Mouse (Mus musculus) MEL (cell line): Measurements from ENCODE around the gene Cerk. TPM values are rescaled to one million over a fixed set of nuclear protein-coding genes. Genes with fewer than 3 reads are reported as not detected.

Experiments used
- DNase-seq: peaks from one replicate; pipeline ENCODE4 v3.0.0; 2011; ENCODE audit warnings: low read depth, low spot score
- H3K27ac ChIP-seq: 2 replicates; pipeline ENCODE4 v1.5.1; 2012; ENCODE audit warnings: low read depth, mild to moderate bottlenecking, control low read depth, low read length, moderate library complexity; ENCODE audit not compliant: control insufficient read depth
- H3K27me3 ChIP-seq, 2 experiments: fragments of 150-350 bp in 1 of 2; sonication (generic) in 1 of 2; 2 replicates each; pipeline ENCODE4 v1.6.1; 2012; ENCODE audit warnings: low read length in 2 of 2, mild to moderate bottlenecking in 2 of 2, improper control_type of control experiment in 1 of 2, moderate library complexity in 1 of 2; ENCODE audit not compliant: insufficient read depth in 2 of 2, control insufficient read depth in 1 of 2
- H3K36me3 ChIP-seq, 2 experiments: 2 replicates each; pipeline ENCODE4 v1.6.1; 2012 to 2014; ENCODE audit warnings: low read length in 2 of 2, improper control_type of control experiment in 1 of 2, inconsistent platforms in 1 of 2, mild to moderate bottlenecking in 1 of 2; ENCODE audit not compliant: insufficient read depth in 2 of 2, control insufficient read depth in 1 of 2
- H3K4me1 ChIP-seq, 2 experiments: fragments of 150-350 bp in 1 of 2; sonication (generic) in 1 of 2; 2 replicates each; pipeline ENCODE4 v1.6.1; 2012; ENCODE audit warnings: low read length in 2 of 2, improper control_type of control experiment in 1 of 2, mild to moderate bottlenecking in 1 of 2; ENCODE audit not compliant: insufficient read depth in 2 of 2, control insufficient read depth in 1 of 2
- H3K4me3 ChIP-seq, 2 experiments: fragments of 150-350 bp in 1 of 2; sonication (generic) in 1 of 2; 2 replicates each; pipeline ENCODE4 v1.5.1; 2012; ENCODE audit warnings: low read depth in 2 of 2, low read length in 2 of 2, mild to moderate bottlenecking in 2 of 2, moderate library complexity in 2 of 2, control low read depth in 1 of 2, improper control_type of control experiment in 1 of 2; ENCODE audit not compliant: control insufficient read depth in 1 of 2, insufficient read depth in 1 of 2
- H3K79me2 ChIP-seq: 2 replicates; pipeline ENCODE4 v1.6.1; 2012; ENCODE audit warnings: mild to moderate bottlenecking, low read length, moderate library complexity; ENCODE audit not compliant: control insufficient read depth, poor library complexity, insufficient read depth
- H3K9ac ChIP-seq: 2 replicates; pipeline ENCODE4 v1.6.1; 2012; ENCODE audit warnings: low read depth, mild to moderate bottlenecking, control low read depth, low read length, moderate library complexity; ENCODE audit not compliant: control insufficient read depth, poor library complexity, severe bottlenecking
- H3K9me3 ChIP-seq: fragments of 150-350 bp; sonication (generic); replicated peaks from 2 replicates; pipeline ENCODE4 v1.6.1; 2012; ENCODE audit warnings: mild to moderate bottlenecking, low read length, improper control_type of control experiment, moderate library complexity; ENCODE audit not compliant: insufficient read depth
- BHLHE40 ChIP-seq: IDR thresholded peaks from 2 replicates; pipeline ENCODE4 v1.6.1; 2012; ENCODE audit warnings: low read depth, mild to moderate bottlenecking, inconsistent platforms, low read length, improper control_type of control experiment, borderline replicate concordance
- CTCF ChIP-seq, 3 experiments: IDR thresholded peaks in 2 of 3; conservative IDR thresholded peaks in 1 of 3; 2 replicates each; pipeline ENCODE4 v1.5.1; 2011 to 2012; ENCODE audit warnings: low read length in 3 of 3, low read depth in 2 of 3, mild to moderate bottlenecking in 2 of 3, improper control_type of control experiment in 1 of 3, inconsistent platforms in 1 of 3, mixed read lengths in 1 of 3, moderate library complexity in 1 of 3; ENCODE audit not compliant: control insufficient read depth in 1 of 3, insufficient read depth in 1 of 3, poor library complexity in 1 of 3, severe bottlenecking in 1 of 3
- EP300 ChIP-seq, 2 experiments: IDR thresholded peaks; 2 replicates each; pipeline ENCODE4 v1.6.1; 2011; ENCODE audit warnings: improper control_type of control experiment in 2 of 2, low read length in 2 of 2, low read depth in 1 of 2, mild to moderate bottlenecking in 1 of 2
- GABPA ChIP-seq: IDR thresholded peaks from 2 replicates; pipeline ENCODE4 v1.6.1; 2012; ENCODE audit warnings: low read depth, mild to moderate bottlenecking, inconsistent platforms, low read length, improper control_type of control experiment, moderate library complexity
- HCFC1 ChIP-seq: IDR thresholded peaks from 2 replicates; pipeline ENCODE4 v1.6.1; 2012; ENCODE audit warnings: low read depth, mild to moderate bottlenecking, inconsistent platforms, low read length, improper control_type of control experiment, moderate library complexity
- JUND ChIP-seq: IDR thresholded peaks from 2 replicates; pipeline ENCODE4 v1.6.1; 2011; ENCODE audit warnings: low read depth, mild to moderate bottlenecking, improper control_type of control experiment, low read length
- MYB ChIP-seq: IDR thresholded peaks from 2 replicates; pipeline ENCODE4 v1.6.1; 2011; ENCODE audit warnings: mild to moderate bottlenecking, low read depth, low read length, improper control_type of control experiment
- MYC ChIP-seq: IDR thresholded peaks from 2 replicates; pipeline ENCODE4 v1.6.1; 2011; ENCODE audit warnings: low read depth, mild to moderate bottlenecking, low read length, improper control_type of control experiment, moderate library complexity
- POLR2A ChIP-seq, 2 experiments: IDR thresholded peaks; 2 replicates each; pipeline ENCODE4 v1.6.1; 2011 to 2012; ENCODE audit warnings: low read length in 2 of 2, mild to moderate bottlenecking in 2 of 2, control low read depth in 1 of 2, improper control_type of control experiment in 1 of 2, low read depth in 1 of 2, moderate library complexity in 1 of 2; ENCODE audit not compliant: control insufficient read depth in 1 of 2, insufficient read depth in 1 of 2, poor library complexity in 1 of 2
- POLR2AphosphoS2 ChIP-seq: IDR thresholded peaks from 2 replicates; pipeline ENCODE4 v1.6.1; 2011; ENCODE audit warnings: low read length, improper control_type of control experiment
- POLR2AphosphoS5 ChIP-seq: IDR thresholded peaks from 2 replicates; pipeline ENCODE4 v1.6.1; 2012; ENCODE audit warnings: low read depth, borderline replicate concordance, mild to moderate bottlenecking, inconsistent platforms, low read length, moderate library complexity, mixed read lengths
- RAD21 ChIP-seq: IDR thresholded peaks from 2 replicates; pipeline ENCODE4 v1.6.1; 2011; ENCODE audit warnings: mild to moderate bottlenecking, low read depth, low read length, improper control_type of control experiment
- SIN3A ChIP-seq: IDR thresholded peaks from 2 replicates; pipeline ENCODE4 v1.6.1; 2012; ENCODE audit warnings: low read length, improper control_type of control experiment, inconsistent platforms
- SMC3 ChIP-seq: IDR thresholded peaks from 2 replicates; pipeline ENCODE4 v1.6.1; 2011; ENCODE audit warnings: low read depth, low read length, improper control_type of control experiment
- TBP ChIP-seq: IDR thresholded peaks from 2 replicates; pipeline ENCODE4 v1.8.0; 2011; ENCODE audit warnings: low read depth, low read length, improper control_type of control experiment
- USF2 ChIP-seq, 2 experiments: IDR thresholded peaks; 2 replicates each; pipeline ENCODE4 v1.6.1; 2011 to 2012; ENCODE audit warnings: improper control_type of control experiment in 2 of 2, low read length in 2 of 2, borderline replicate concordance in 1 of 2, inconsistent platforms in 1 of 2, low read depth in 1 of 2, mild to moderate bottlenecking in 1 of 2; ENCODE audit not compliant: insufficient read depth in 1 of 2
- ZC3H11A ChIP-seq: IDR thresholded peaks from 2 replicates; pipeline ENCODE4 v1.6.1; 2012; ENCODE audit warnings: low read depth, mild to moderate bottlenecking, inconsistent platforms, low read length, improper control_type of control experiment
- polyA plus RNA-seq, 2 experiments: library from polyadenylated mRNA; stranded (reverse) in 1 of 2; unstranded in 1 of 2; fragments of >175 nt in 1 of 2; fragments of >200 nt in 1 of 2; gene quantifications; 2 replicates each; pipeline versions ENCODE4 v1.2.1 to v1.2.4; 2012; ENCODE audit warnings: low replicate concordance in 2 of 2, low read depth in 1 of 2; ENCODE audit not compliant: insufficient read length in 2 of 2, insufficient read depth in 1 of 2, missing spikeins in 1 of 2
- total RNA-seq: library from RNA; depleted of rRNA; stranded (reverse); fragments of 300-350 nt; gene quantifications from 2 replicates; pipeline ENCODE4 v1.2.3, GENCODE M21; 2012

Gene Cerk
- total and polyA plus RNA-seq, 3 experiments, result 4.1 to 9.5 TPM; not detected in 1

GRCm38 (mm10) chr15:86231170-86231569 lies 45.2 kb upstream of the Cerk start:
- Histone ChIP-seq H3K27me3 (no peaks in the 10 kb centered on the region), H3K27ac (no peak overlapping the region), H3K9me3 (no peaks in the 10 kb centered on the region), H3K9ac (no peak overlapping the region), H3K79me2 (no peaks in the 10 kb centered on the region), H3K4me3 (no peak overlapping the region), H3K36me3 (peaks cover 0 to 8% of the 10 kb centered on the region in 2 experiments; a peak in 3 of 4 replicates), H3K4me1 (peaks cover 0 to 11% of the 10 kb centered on the region in 2 experiments; a peak in 3 of 4 replicates)
- TF ChIP-seq USF2 (IDR thresholded peaks at IDR 0.05; ENCODE audit: borderline replicate concordance in 1 of 2, insufficient read depth in 1 of 2, low read depth in 1 of 2, low read length in 2 of 2) (no peak), GABPA (no peak), POLR2AphosphoS2 (no peak), BHLHE40 (no peak), ZC3H11A (no peak), MYB (no peak), EP300 (IDR thresholded peaks at IDR 0.05; ENCODE audit: low read depth in 1 of 2, low read length in 2 of 2) (no peak), MYC (no peak), CTCF (IDR thresholded peaks at IDR 0.05 in 2 of 3, conservative IDR thresholded peaks at IDR 0.05 in 1 of 3; ENCODE audit: control insufficient read depth in 1 of 3, insufficient read depth in 1 of 3, low read depth in 2 of 3, low read length in 3 of 3, poor library complexity in 1 of 3, severe bottlenecking in 1 of 3) (no peak), POLR2A (IDR thresholded peaks at IDR 0.05; ENCODE audit: control insufficient read depth in 1 of 2, insufficient read depth in 1 of 2, low read depth in 1 of 2, low read length in 2 of 2, poor library complexity in 1 of 2) (no peak)
- DNase-seq, result no peak

DNA sequence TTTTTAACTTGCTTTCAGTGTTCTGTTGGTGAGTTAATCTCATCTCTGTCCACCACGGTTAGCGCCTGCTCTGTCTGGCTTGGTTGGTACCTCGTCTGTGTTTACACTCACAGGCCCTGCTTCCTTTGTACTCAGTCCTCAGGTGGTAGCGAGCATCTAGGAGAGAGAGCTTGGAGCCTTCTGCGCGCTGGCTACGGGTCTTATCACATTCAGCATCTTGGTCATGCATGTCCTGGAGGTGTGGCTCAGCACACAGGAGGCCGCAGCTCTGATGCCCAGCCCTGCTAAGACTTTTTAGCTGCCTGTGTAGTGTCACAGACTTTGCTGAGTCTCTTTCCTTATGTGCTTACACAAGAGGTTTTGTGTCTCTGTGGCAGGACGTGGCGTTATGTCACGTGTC lies 43.7 kb upstream of the Cerk start:
- Histone ChIP-seq H3K4me1 (peaks cover 3 to 17% of the 10 kb centered on the region in 2 experiments), H3K9ac (no peak overlapping the region), H3K27me3 (no peaks in the 10 kb centered on the region), H3K9me3 (no peaks in the 10 kb centered on the region)
- no peak for DNase-seq
- no peak for TF ChIP-seq TBP
- no peak for TF ChIP-seq GABPA
- no peak for TF ChIP-seq HCFC1
- TF ChIP-seq, all 39 proteins: peak for 0
- peaks cover 0 to 6% of the 10 kb centered on the region in 2 experiments; a peak in 3 of 4 replicates for H3K36me3 ChIP-seq
- H3K4me3 ChIP-seq, result no peak overlapping the region
- H3K79me2 ChIP-seq, result no peaks in the 10 kb centered on the region
- H3K27ac ChIP-seq, result no peak overlapping the region

DNA sequence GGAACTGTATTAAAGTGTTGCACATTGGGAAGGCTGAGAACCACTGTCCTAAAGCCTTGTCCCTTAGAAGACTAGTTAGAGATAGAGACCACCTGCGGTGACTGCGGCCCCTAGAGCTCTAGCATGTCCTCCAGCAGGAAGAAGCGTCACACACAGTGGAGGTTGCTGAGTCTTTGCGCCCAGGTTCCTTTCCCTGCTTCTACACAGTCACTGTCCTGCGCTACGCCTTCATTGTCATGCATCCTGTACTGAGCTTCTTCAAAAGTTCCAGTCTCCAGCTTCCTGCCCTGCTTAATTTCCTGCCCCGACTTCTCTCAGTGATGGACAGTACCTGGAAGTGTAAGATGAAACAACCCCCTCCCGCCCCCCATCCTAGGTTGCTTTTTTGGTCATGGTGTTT lies 43.1 kb upstream of the Cerk start:
- Histone ChIP-seq H3K27me3 (no peaks in the 10 kb centered on the region), H3K36me3 (peaks cover 0 to under 1% of the 10 kb centered on the region in 2 experiments; a peak in 3 of 4 replicates), H3K79me2 (no peaks in the 10 kb centered on the region), H3K9me3 (no peaks in the 10 kb centered on the region), H3K4me3 (no peak overlapping the region), H3K27ac (no peak overlapping the region), H3K4me1 (peaks cover 4 to 12% of the 10 kb centered on the region in 2 experiments), H3K9ac (no peak overlapping the region)
- no peak for DNase-seq
- TF ChIP-seq USF2 (IDR thresholded peaks at IDR 0.05; ENCODE audit: borderline replicate concordance in 1 of 2, insufficient read depth in 1 of 2, low read depth in 1 of 2, low read length in 2 of 2) (no peak), RAD21 (no peak), SMC3 (no peak), HCFC1 (no peak), JUND (no peak), SIN3A (no peak), POLR2AphosphoS5 (no peak)
